Mouse (Mus musculus): ENCODE measurements at regions not wholly inside any gene's neighbourhood (a gene's known extent, or its start where the extent isn't known, plus 50 kb on each side); places are given as distances from the start of the nearest gene placed in this dataset.

DNA sequence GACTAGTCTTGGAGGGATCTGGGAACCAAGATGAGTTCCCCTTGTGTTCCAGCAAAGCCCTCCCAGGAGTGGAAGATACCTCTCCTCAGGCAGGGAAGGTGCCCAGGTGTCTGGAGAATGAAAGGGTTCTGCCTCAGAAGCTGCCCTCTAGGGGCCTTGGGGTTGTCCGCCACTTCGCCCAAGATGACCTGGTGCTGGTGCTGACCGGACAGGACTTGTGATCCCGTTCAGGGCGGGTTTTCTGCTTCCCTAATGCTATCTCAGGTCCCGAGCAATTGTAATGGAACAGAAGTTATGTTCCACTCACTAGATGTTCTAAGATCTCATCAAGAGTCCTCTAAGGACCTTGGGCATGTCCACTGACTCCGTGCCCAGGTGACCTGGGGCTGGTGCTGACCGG is 1726.6 kb upstream of the Pcdh20 start:
- TF ChIP-seq CTCF (IDR thresholded peaks at IDR 0.05; ENCODE audit: insufficient read depth, low read length) (no peak), POLR2A (IDR thresholded peaks at IDR 0.05; ENCODE audit: borderline replicate concordance, extremely low read depth, low read depth, low read length) (no peak)
